Mouse (Mus musculus) bone marrow, adult 2 months (tissue): ENCODE measurements around the gene Gm10203.

ENCODE experiments used
- CTCF ChIP-seq: fragments of 200-500 bp; IDR thresholded peaks from 2 replicates; pipeline ENCODE4 v1.5.1; 2011; ENCODE audit warnings: low read length, control low read depth; ENCODE audit not compliant: control insufficient read depth, insufficient read depth
- POLR2A ChIP-seq: fragments of 200-500 bp; IDR thresholded peaks from 2 replicates; pipeline ENCODE4 v1.6.1; 2011; ENCODE audit warnings: low read depth, mild to moderate bottlenecking, control low read depth, low read length, borderline replicate concordance; ENCODE audit not compliant: control insufficient read depth

DNA sequence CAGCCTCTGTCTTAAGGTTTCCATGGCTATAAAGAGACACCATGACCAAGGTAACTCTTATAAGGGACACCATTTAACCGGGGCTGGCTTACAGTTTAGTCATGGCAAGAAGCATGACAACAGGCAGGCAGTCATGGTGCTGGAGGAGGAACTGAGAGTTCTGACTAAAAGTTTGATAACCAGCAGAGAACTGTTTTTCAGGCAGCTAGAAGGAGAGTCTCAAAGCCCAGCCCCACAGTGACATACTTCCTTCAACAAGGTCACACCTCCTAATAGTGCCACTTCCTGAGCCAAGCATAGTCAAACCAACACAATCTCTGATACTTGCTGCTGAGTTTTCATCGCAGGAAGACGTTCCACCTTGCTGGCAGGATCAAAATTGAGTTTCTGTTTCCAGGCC is 9.0 kb downstream of the Gm10203 start:
- TF ChIP-seq CTCF (no peak), POLR2A (no peak)
